Mouse (Mus musculus) CH12.LX (cell line): ENCODE data around the gene Clasp2. TPM values are rescaled to one million over a fixed set of nuclear protein-coding genes. Genes with fewer than 3 reads are reported as not detected.

Experiments
- DNase-seq: peaks from one replicate; pipeline ENCODE4 v3.0.0-alpha.2; 2013; ENCODE audit errors: extremely low read depth
- H3K27ac ChIP-seq: 2 replicates; pipeline ENCODE4 v1.5.1; 2012; ENCODE audit warnings: low read depth, mild to moderate bottlenecking, control low read depth, moderate library complexity; ENCODE audit not compliant: insufficient read depth
- H3K27me3 ChIP-seq: replicated peaks from 2 replicates; pipeline ENCODE3; 2012; ENCODE audit warnings: inconsistent platforms
- H3K36me3 ChIP-seq, 2 experiments: replicated peaks in 1 of 2; 2 replicates each; pipeline versions ENCODE3 to v1.6.1; 2012; ENCODE audit warnings: inconsistent platforms in 1 of 2, low read length in 1 of 2, mild to moderate bottlenecking in 1 of 2, mixed read lengths in 1 of 2, moderate library complexity in 1 of 2; ENCODE audit not compliant: control insufficient read depth in 1 of 2, insufficient read depth in 1 of 2
- H3K4me1 ChIP-seq, 2 experiments: 2 replicates each; pipeline ENCODE4 v1.6.1; 2012; ENCODE audit warnings: inconsistent platforms in 1 of 2, moderate library complexity in 1 of 2; ENCODE audit not compliant: insufficient read depth in 2 of 2, control insufficient read depth in 1 of 2
- H3K4me2 ChIP-seq: 2 replicates; pipeline ENCODE4 v1.6.1; 2012; ENCODE audit warnings: low read depth, mild to moderate bottlenecking, control low read depth; ENCODE audit not compliant: poor library complexity, insufficient read depth, severe bottlenecking
- H3K4me3 ChIP-seq, 3 experiments: fragments of 150-350 bp in 1 of 3; sonication (generic) in 1 of 3; replicated peaks in 1 of 3; 2 replicates each; pipeline versions ENCODE3 to v1.5.1; 2011 to 2012; ENCODE audit warnings: low read depth in 2 of 3, low read length in 2 of 3, mild to moderate bottlenecking in 2 of 3, moderate library complexity in 2 of 3, control low read depth in 1 of 3, improper control_type of control experiment in 1 of 3, inconsistent platforms in 1 of 3, mixed read lengths in 1 of 3; ENCODE audit not compliant: poor library complexity in 1 of 3
- H3K79me2 ChIP-seq: replicated peaks from 2 replicates; pipeline ENCODE4 v1.6.1; 2012; ENCODE audit warnings: mild to moderate bottlenecking, moderate library complexity; ENCODE audit not compliant: control insufficient read depth, poor library complexity, insufficient read depth, severe bottlenecking; ENCODE audit errors: extremely low read depth
- H3K9ac ChIP-seq: 2 replicates; pipeline ENCODE4 v1.6.1; 2012; ENCODE audit warnings: low read depth, mild to moderate bottlenecking, control low read depth, moderate library complexity; ENCODE audit not compliant: insufficient read depth
- H3K9me3 ChIP-seq: replicated peaks from 2 replicates; pipeline ENCODE3; 2012; ENCODE audit warnings: low read length, inconsistent platforms, mixed read lengths
- BHLHE40 ChIP-seq: IDR thresholded peaks from 2 replicates; pipeline ENCODE4 v1.6.1; 2011; ENCODE audit warnings: mild to moderate bottlenecking, low read depth, low read length, improper control_type of control experiment
- CHD1 ChIP-seq: IDR thresholded peaks from 2 replicates; pipeline ENCODE4 v1.6.1; 2012; ENCODE audit warnings: low read depth, low read length, improper control_type of control experiment, inconsistent platforms
- CHD2 ChIP-seq: IDR thresholded peaks from 2 replicates; pipeline ENCODE4 v1.6.1; 2011; ENCODE audit warnings: low read length, improper control_type of control experiment
- CTCF ChIP-seq, 2 experiments: IDR thresholded peaks in 1 of 2; conservative IDR thresholded peaks in 1 of 2; 2 replicates each; pipeline ENCODE4 v1.5.1; 2011 to 2012; ENCODE audit warnings: low read depth in 2 of 2, low read length in 2 of 2, improper control_type of control experiment in 1 of 2, inconsistent platforms in 1 of 2, mild to moderate bottlenecking in 1 of 2, moderate library complexity in 1 of 2
- ELF1 ChIP-seq: IDR thresholded peaks from 2 replicates; pipeline ENCODE4 v1.6.1; 2014; ENCODE audit warnings: low read depth, mild to moderate bottlenecking, inconsistent platforms, low read length, improper control_type of control experiment
- EP300 ChIP-seq: IDR thresholded peaks from 2 replicates; pipeline ENCODE4 v1.6.1; 2011; ENCODE audit warnings: low read length, improper control_type of control experiment
- ETS1 ChIP-seq: conservative IDR thresholded peaks from 2 replicates; pipeline ENCODE4 v1.6.1; 2012; ENCODE audit warnings: low read depth, mild to moderate bottlenecking, inconsistent platforms, low read length, improper control_type of control experiment, moderate library complexity
- HCFC1 ChIP-seq: IDR thresholded peaks from 2 replicates; pipeline ENCODE4 v1.6.1; 2012; ENCODE audit warnings: low read depth, mild to moderate bottlenecking, inconsistent platforms, low read length, improper control_type of control experiment
- MAFK ChIP-seq: IDR thresholded peaks from 2 replicates; pipeline ENCODE4 v1.6.1; 2011; ENCODE audit warnings: low read length, improper control_type of control experiment; ENCODE audit not compliant: insufficient replicate concordance
- MAX ChIP-seq: IDR thresholded peaks from 2 replicates; pipeline ENCODE4 v1.6.1; 2011; ENCODE audit warnings: low read length, improper control_type of control experiment
- NRF1 ChIP-seq: IDR thresholded peaks from 2 replicates; pipeline ENCODE4 v1.6.1; 2014; ENCODE audit warnings: low read depth, mild to moderate bottlenecking, inconsistent platforms, low read length, improper control_type of control experiment, moderate library complexity
- POLR2AphosphoS2 ChIP-seq: IDR thresholded peaks from 2 replicates; pipeline ENCODE4 v1.6.1; 2011; ENCODE audit warnings: low read depth, low read length, improper control_type of control experiment
- RAD21 ChIP-seq: IDR thresholded peaks from 2 replicates; pipeline ENCODE4 v1.6.1; 2011; ENCODE audit warnings: low read depth, mild to moderate bottlenecking, low read length, improper control_type of control experiment, moderate library complexity
- SMC3 ChIP-seq: IDR thresholded peaks from 2 replicates; pipeline ENCODE4 v1.6.1; 2011; ENCODE audit warnings: low read depth, low read length, improper control_type of control experiment
- TBP ChIP-seq: conservative IDR thresholded peaks from 2 replicates; pipeline ENCODE4 v1.6.1; 2011; ENCODE audit warnings: low read depth, low read length, improper control_type of control experiment
- UBTF ChIP-seq: IDR thresholded peaks from 2 replicates; pipeline ENCODE4 v1.6.1; 2012; ENCODE audit warnings: low read depth, mild to moderate bottlenecking, inconsistent platforms, low read length, improper control_type of control experiment, moderate library complexity
- USF1 ChIP-seq: IDR thresholded peaks from 2 replicates; pipeline ENCODE4 v1.6.1; 2014; ENCODE audit warnings: low read depth, mild to moderate bottlenecking, inconsistent platforms, low read length, improper control_type of control experiment
- ZC3H11A ChIP-seq: IDR thresholded peaks from 2 replicates; pipeline ENCODE4 v1.6.1; 2012; ENCODE audit warnings: low read depth, mild to moderate bottlenecking, inconsistent platforms, low read length, improper control_type of control experiment
- ZMIZ1 ChIP-seq: IDR thresholded peaks from 2 replicates; pipeline ENCODE4 v1.6.1; 2012; ENCODE audit warnings: low read depth, mild to moderate bottlenecking, inconsistent platforms, low read length, improper control_type of control experiment
- dilution Hi-C: fragments of 300-500 bp; cut with MboI; formaldehyde crosslinking; loops from 2 replicates; pipeline ENCODE4 v1.14.3; 2020; ENCODE audit warnings: low sequenced_read_pairs; ENCODE audit not compliant: extremely low pct_unique_long_range_greater_than_20kb, extremely low pct_ligation_motif_present
- in situ Hi-C: fragments of 300-500 bp; cut with MboI; formaldehyde crosslinking; loops from 3 replicates; pipeline ENCODE4 v1.14.3; 2019; ENCODE audit warnings: low sequenced_read_pairs, low pct_ligation_motif_present, low pct_unique_long_range_greater_than_20kb, mixed read lengths
- polyA plus RNA-seq: library from polyadenylated mRNA; unstranded; fragments of >175 nt; gene quantifications from 2 replicates; pipeline ENCODE4 v1.2.1, GENCODE M21; 2012; ENCODE audit warnings: low read depth; ENCODE audit not compliant: insufficient read length
- total RNA-seq, 2 experiments: library from RNA; depleted of rRNA; stranded (reverse); fragments of 300-350 nt in 1 of 2; fragments of >200 nt in 1 of 2; gene quantifications; 2 replicates each; pipeline ENCODE4 v1.2.3; 2012 to 2014

Clasp2 gene
- total and polyA plus RNA-seq, 3 experiments: 23.9 to 32.4 (median 27.0) TPM

DNA sequence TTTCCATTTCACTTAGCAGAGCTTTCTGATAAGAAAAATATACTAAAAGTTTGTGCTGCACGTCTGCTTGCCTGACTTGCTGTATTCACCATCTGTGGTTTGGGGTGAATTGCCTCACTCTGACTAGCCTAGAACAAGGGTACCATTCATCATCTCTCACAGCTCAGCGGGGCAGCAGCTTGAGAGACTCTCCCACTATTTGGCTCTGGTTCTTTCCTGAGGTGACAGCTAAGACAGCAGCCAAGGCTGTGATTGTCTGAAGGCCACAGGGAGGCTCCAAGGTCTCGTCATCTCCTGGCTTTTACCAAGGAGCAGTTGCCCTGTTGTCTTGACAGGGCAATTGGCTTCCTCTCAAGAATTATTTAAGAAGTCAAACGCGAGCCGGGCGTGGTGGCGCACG, 3.3 kb upstream of the Clasp2 start:
- Histone ChIP-seq H3K27ac (no peak overlapping the region), H3K9ac (no peak overlapping the region), H3K27me3 (no peaks in the 10 kb centered on the region), H3K4me1 (peaks cover 0 to 10% of the 10 kb centered on the region in 2 experiments; a peak in 2 of 4 replicates), H3K79me2 (peaks cover 10% of the 10 kb centered on the region), H3K4me2 (no peak overlapping the region)
- in situ Hi-C loops (loop anchor here (25.0 kb wide), 1 partner anchor 349 kb away; no protein-coding TSS in a partner anchor), dilution Hi-C loops (no loop called here)
- DNase-seq: no peak
- TF ChIP-seq ZMIZ1: no peak
- no peak for TF ChIP-seq BHLHE40
- no peak for TF ChIP-seq UBTF
- TF ChIP-seq RAD21: no peak
- no peak for TF ChIP-seq MAX
- TF ChIP-seq USF1: no peak
- TF ChIP-seq SMC3: no peak
- no peak for TF ChIP-seq NRF1
- no peak for TF ChIP-seq CTCF (conservative IDR thresholded peaks at IDR 0.05 in 1 of 2, IDR thresholded peaks at IDR 0.05 in 1 of 2; ENCODE audit: low read depth in 2 of 2, low read length in 2 of 2)
- no peak for TF ChIP-seq CHD2
- TF ChIP-seq ETS1: no peak
- TF ChIP-seq POLR2AphosphoS2: no peak
- TF ChIP-seq TBP: no peak
- TF ChIP-seq EP300: no peak
- no peak for TF ChIP-seq MAFK
- TF ChIP-seq, all 38 proteins: peak for 0
- no peaks in the 10 kb centered on the region for H3K9me3 ChIP-seq
- H3K36me3 ChIP-seq: peaks cover 0 to 3% of the 10 kb centered on the region in 2 experiments
- no peak overlapping the region for H3K4me3 ChIP-seq

DNA sequence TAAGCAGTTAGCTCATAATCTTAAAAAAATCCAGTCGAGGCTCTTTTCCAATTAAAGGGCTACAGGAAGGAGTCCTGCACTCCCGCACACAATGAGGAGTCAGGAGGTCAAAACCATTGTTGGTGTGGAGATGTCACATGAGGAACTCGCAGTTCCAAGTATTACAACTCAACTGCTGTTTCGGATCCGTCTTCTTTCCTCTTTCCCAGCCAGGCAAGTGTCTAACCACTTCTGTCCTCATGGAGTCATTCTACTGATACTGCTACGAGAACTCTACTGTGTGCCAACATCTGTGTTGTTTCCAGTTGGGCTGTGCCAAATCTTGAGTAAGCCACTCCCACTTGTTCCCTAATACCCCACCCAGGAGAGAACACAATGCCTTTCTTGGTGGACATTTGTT, 2.3 kb upstream of the Clasp2 start:
- dilution Hi-C loops: no loop called here
- Histone ChIP-seq H3K36me3 (peaks cover 0 to 3% of the 10 kb centered on the region in 2 experiments), H3K4me3 (no peak overlapping the region), H3K9ac (no peak overlapping the region), H3K79me2 (peaks cover 15% of the 10 kb centered on the region), H3K4me1 (peaks cover 4 to 19% of the 10 kb centered on the region in 2 experiments), H3K9me3 (no peaks in the 10 kb centered on the region), H3K27me3 (no peaks in the 10 kb centered on the region), H3K4me2 (no peak overlapping the region), H3K27ac (no peak overlapping the region)
- no peak for DNase-seq
- in situ Hi-C loops: loop anchor here (25.0 kb wide), 1 partner anchor 348 kb away; no protein-coding TSS in a partner anchor
- TF ChIP-seq ZC3H11A: no peak
- no peak for TF ChIP-seq HCFC1
- TF ChIP-seq TBP: no peak
- no peak for TF ChIP-seq CTCF (conservative IDR thresholded peaks at IDR 0.05 in 1 of 2, IDR thresholded peaks at IDR 0.05 in 1 of 2; ENCODE audit: low read depth in 2 of 2, low read length in 2 of 2)
- TF ChIP-seq CHD1: no peak
- no peak for TF ChIP-seq ETS1
- TF ChIP-seq ELF1: no peak
- TF ChIP-seq, all 38 proteins: peak for 0
